Mouse (Mus musculus) common myeloid progenitor, adult 5-6 weeks (primary cell): ENCODE measurements around the gene L3mbtl3. TPM values are rescaled to one million over a fixed set of nuclear protein-coding genes. Genes with fewer than 3 reads are reported as not detected.

ENCODE experiments used
- ATAC-seq: replicated peaks from 2 replicates; pipeline ENCODE4 v1.8.0; 2016; ENCODE audit warnings: low read depth, mild to moderate bottlenecking, moderate TSS enrichment, inconsistent platforms; ENCODE audit not compliant: poor library complexity, severe bottlenecking
- total RNA-seq: library from RNA; stranded (forward); fragments of 200-1000, 187-1606 nt; gene quantifications from 2 replicates; pipeline ENCODE4 v1.2.3, GENCODE M21; 2017

The L3mbtl3 gene
- total RNA-seq, 1 experiment from 2014 or later = 31.3 TPM

DNA sequence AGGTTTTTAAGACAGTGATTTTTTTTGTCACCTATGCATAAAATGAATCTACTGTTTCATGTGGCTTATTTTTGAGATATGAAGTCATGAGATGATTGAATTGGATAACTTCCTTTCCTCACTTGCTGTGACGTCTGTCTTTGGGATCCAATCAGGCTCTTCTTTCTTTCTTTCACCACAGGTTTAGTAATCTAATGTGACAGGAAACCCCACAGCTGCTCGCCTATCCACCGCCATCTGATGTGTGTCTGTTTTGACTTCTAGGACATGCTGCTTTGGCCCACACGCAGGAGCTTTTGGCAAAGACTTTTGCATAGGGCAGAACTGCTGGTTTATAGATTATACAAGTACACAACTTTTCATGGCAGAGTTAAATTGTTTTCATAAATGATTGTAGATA lies 115.9 kb downstream of the L3mbtl3 start:
- ATAC-seq = no peak

DNA sequence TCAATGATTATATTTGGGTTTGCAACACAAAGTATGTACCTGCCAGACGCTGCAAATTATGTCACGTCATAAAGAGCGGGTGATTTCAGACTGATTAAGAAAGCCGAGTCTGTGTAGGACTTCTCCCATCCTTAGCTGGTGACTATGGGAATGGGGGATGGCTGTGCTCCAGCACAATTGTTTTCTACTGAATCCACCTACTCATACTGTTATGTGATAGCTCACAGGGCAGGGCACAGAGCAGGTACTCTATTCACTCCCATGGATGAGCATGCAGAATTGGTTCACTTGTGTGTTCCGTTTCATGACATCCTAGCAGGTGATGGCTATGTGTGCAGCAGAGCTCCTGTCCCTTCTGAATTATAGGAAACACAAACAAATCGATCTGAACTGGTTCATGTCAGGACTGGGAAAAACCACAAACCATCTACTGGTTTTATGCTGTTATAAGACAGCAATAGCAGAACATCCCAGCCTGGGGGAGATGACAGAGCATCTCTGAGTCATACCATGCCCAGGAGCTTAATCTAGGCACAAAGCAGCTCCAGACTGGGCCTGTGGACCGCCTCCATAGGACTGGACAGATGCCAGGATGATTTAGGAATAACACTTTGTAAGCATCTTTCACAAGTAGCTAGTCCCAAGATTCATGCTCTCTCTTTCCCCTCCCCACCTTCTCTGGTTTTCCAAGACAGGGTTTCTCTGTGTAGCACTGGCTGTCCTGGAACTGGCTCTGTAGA lies 126.2 kb downstream of the L3mbtl3 start:
- ATAC-seq = no peak

DNA sequence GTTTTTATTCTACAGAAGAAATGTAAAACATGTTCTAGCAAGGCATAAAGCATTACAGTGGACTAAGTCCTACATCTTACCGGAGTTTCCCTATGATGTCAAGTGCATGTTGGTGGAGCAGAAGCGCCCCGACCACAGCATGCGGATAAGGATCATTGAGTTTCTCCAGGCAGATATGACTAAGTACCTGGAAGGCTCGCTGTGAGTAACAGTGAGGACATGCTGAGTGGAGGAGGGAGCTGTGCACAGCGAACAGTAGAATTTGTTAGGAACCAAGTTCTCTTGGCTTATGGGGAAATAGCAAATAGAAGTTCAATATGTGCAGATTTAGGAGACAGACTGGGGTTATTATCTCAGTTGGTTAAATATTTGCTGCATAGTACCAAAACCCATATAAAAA lies 131.3 kb downstream of the L3mbtl3 start:
- ATAC-seq = no peak

GRCm38 (mm10) chr10:26243203-26243602 lies 132.6 kb downstream of the L3mbtl3 start:
- ATAC-seq = no peak

- no peak for ATAC-seq
These were observed 136.7 kb downstream of the L3mbtl3 start for GRCm38 (mm10) chr10:26239090-26239489.

- ATAC-seq = no peak
These were observed 137.2 kb downstream of the L3mbtl3 start for GRCm38 (mm10) chr10:26238559-26238958.

DNA sequence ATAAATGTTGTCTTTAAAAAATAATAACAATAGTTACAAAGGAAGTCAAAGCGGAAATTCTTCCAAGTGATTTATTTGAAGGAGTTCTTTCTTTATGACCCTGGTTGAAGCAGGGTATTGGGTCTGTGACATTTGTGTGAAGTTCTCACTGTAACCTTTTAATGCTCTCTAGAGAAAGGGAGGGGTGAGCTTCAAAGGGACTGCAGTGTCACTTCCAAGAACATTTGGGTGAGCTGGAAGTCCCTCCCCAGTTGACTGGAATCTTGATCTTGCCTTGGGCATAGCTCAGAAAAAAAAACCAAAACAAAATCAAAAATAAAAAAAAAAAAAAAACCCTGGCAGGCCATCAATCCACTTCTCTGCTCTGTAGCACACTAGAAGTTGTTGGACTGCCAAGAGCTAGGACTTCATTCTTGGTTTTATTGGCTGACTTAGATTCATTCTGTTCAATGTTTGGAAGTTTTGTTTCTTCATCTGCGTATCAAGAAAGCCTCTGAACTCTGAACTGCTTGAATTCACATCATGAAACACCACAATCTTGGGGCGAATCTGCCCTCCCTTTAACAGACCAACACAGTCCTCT lies 143.6 kb downstream of the L3mbtl3 start:
- ATAC-seq = no peak

- no peak for ATAC-seq
These were observed 146.3 kb downstream of the L3mbtl3 start, which contains the start of gene Samd3 for GRCm38 (mm10) chr10:26229488-26229887. Gene Samd3 (plus strand): TSS chr10:26229707.

DNA sequence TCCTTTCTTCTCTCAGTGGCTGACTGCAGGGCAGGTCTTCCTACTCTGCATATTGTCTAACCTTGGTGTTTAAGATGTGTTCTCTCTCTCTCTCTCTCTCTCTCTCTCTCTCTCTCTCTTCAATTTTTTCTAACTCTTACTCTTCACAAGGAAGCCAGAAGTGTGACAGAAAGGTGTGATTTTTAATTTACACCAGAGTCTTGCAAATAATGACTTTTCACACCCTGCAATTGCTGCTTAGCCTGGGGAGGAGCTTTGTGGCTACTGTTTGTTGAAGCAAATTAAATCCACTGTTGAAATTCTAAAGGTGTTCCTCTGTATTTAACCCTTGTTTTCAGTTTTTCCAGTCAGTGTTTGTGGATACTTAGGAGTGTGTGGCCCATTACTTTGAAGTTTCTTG lies 147.6 kb downstream of the L3mbtl3 start:
- ATAC-seq = no peak

- ATAC-seq = no peak
These were observed 149.0 kb downstream of the L3mbtl3 start for GRCm38 (mm10) chr10:26226734-26227133.

GRCm38 (mm10) chr10:26226241-26226640 lies 149.5 kb downstream of the L3mbtl3 start:
- ATAC-seq = no peak

Other genes with a start within 250 kb of the L3mbtl3 start
- not detected in 2 replicates for gene Samd3, start 146.3 kb downstream of the L3mbtl3 start, total RNA-seq